In genomic region chr6:84213101-84213500, GRCm38 (mm10) we compare ENCODE assay signal across 20 mouse cellular contexts.
DNase-seq lines count a peak whose midpoint lies in the region; ATAC-seq and TF ChIP-seq lines count a peak whose summit lies in the region.
"Had no signal": no experiment of that assay in that cellular context is flagged by ENCODE, and none has a peak within 500 bp of the region (broad histone marks: within the 10 kb centered on the region; RNA-seq: fewer than 3 reads in every experiment).

No protein-coding gene starts in this region.

- TF ChIP-seq POLR2A in kidney, adult 2 months (IDR thresholded peaks at IDR 0.05; ENCODE audit: low read depth, low read length) = no peak

- no peaks in the 10 kb centered on the region for H3K36me3 ChIP-seq in embryonic facial prominence, embryonic 12.5 days
- no peaks in the 10 kb centered on the region for H3K36me3 ChIP-seq in embryonic facial prominence, embryonic 10.5 days (replicated peaks)
- H3K36me3 ChIP-seq in kidney, adult 2 months (ENCODE audit: control insufficient read depth, insufficient read depth, low read length) = no peaks in the 10 kb centered on the region
- no peaks in the 10 kb centered on the region for H3K36me3 ChIP-seq in limb, embryonic 11.5 days (ENCODE audit: control insufficient read depth, insufficient read depth, low read length)
- H3K36me3 ChIP-seq in intestine, embryonic 15.5 days = no peaks in the 10 kb centered on the region
- H3K36me3 ChIP-seq: forebrain, embryonic 10.5 days; neural tube, embryonic 12.5 days had no signal

- no peak for TF ChIP-seq CTCF in kidney, adult 2 months (conservative IDR thresholded peaks at IDR 0.05; ENCODE audit: insufficient read depth, insufficient read length, low read depth, low read length)
- no peak for TF ChIP-seq CTCF in gastrocnemius, adult 2 months (IDR thresholded peaks at IDR 0.05)

- H3K4me1 ChIP-seq in embryonic facial prominence, embryonic 12.5 days = peaks cover 16% of the 10 kb centered on the region
- H3K4me1 ChIP-seq in embryonic facial prominence, embryonic 10.5 days = peaks cover 43% of the 10 kb centered on the region
- H3K4me1 ChIP-seq in kidney, adult 2 months (ENCODE audit: control insufficient read depth, insufficient read depth, low read length) = no peaks in the 10 kb centered on the region
- H3K4me1 ChIP-seq in limb, embryonic 11.5 days (ENCODE audit: control insufficient read depth, insufficient read depth, low read length) = peaks cover 26% of the 10 kb centered on the region
- H3K4me1 ChIP-seq in intestine, embryonic 15.5 days (replicated peaks) = no peaks in the 10 kb centered on the region
- H3K4me1 ChIP-seq: neural tube, embryonic 12.5 days had no signal

- H3K4me2 ChIP-seq in embryonic facial prominence, embryonic 12.5 days (replicated peaks) = no peak overlapping the region
- no peak overlapping the region for H3K4me2 ChIP-seq in limb, embryonic 11.5 days (ENCODE audit: low read depth, severe bottlenecking)
- no peak overlapping the region for H3K4me2 ChIP-seq in intestine, embryonic 15.5 days (replicated peaks)
- H3K4me2 ChIP-seq: heart, embryonic 12.5 days; lung, embryonic 14.5 days; neural tube, embryonic 12.5 days had no signal

- H3K27ac ChIP-seq in embryonic facial prominence, embryonic 12.5 days = no peak overlapping the region
- no peak overlapping the region; the same call in 1 of the 2 replicates for H3K27ac ChIP-seq in embryonic facial prominence, embryonic 10.5 days (replicated peaks)
- no peak overlapping the region for H3K27ac ChIP-seq in kidney, adult 2 months (ENCODE audit: insufficient read depth, low read depth, low read length)
- peak overlapping the region; percentile 70 for H3K27ac ChIP-seq in gastrocnemius, adult 2 months
- H3K27ac ChIP-seq in limb, embryonic 11.5 days (replicated peaks; ENCODE audit: low read depth, low read length) = 0 out of 2 replicates have a peak overlapping the region, but pooled peaks have one; percentile 30
- no peak overlapping the region for H3K27ac ChIP-seq in intestine, embryonic 15.5 days
- H3K27ac ChIP-seq: forebrain, embryonic 10.5 days; layer of hippocampus, adult 2 months; neural tube, embryonic 12.5 days had no signal

- intact Hi-C loops in gastrocnemius, adult 2 months (cut with DNase I) = loop anchor here (5.0 kb wide), 1 partner anchor 56 kb away; no protein-coding TSS in a partner anchor

- WGBS in embryonic facial prominence, embryonic 12.5 days = 60% methylated on average over 3 of the region's 3 CpGs
- 67% methylated on average over 3 of the region's 3 CpGs for WGBS in embryonic facial prominence, embryonic 10.5 days
- 43% methylated on average over 3 of the region's 3 CpGs for WGBS in kidney, adult 2 months
- 72% methylated on average over 3 of the region's 3 CpGs for WGBS in limb, embryonic 11.5 days
- WGBS in intestine, embryonic 15.5 days = 52% methylated on average over 3 of the region's 3 CpGs

- ATAC-seq in embryonic facial prominence, embryonic 12.5 days (ENCODE audit: insufficient number of reproducible peaks, insufficient read depth, low FRiP score, low TSS enrichment) = no peak
- no peak for ATAC-seq in limb, embryonic 11.5 days (ENCODE audit: insufficient number of reproducible peaks, low FRiP score, low TSS enrichment, low read depth)
- ATAC-seq in intestine, embryonic 15.5 days = no peak
- ATAC-seq: inflammation-experienced regulatory T-cells, adult 6 months; midbrain, embryonic 16.5 days had no signal

- DNase-seq in embryonic facial prominence, embryonic 10.5 days (ENCODE audit: low spot score) = no peak
- DNase-seq in kidney, adult 2 months = peak; percentile 57
- DNase-seq in kidney, postnatal 10 days = no peak
- peak; percentile 87 for DNase-seq in gastrocnemius, adult 2 months
- DNase-seq in limb, embryonic 11.5 days (ENCODE audit: low spot score) = no peak
- DNase-seq in ovary, postnatal 14 days (ENCODE audit: low spot score) = no peak
- DNase-seq: B cell, adult 2 months; cerebellum, adult 11 months; cerebellum, postnatal 25 days; liver; lung, embryonic 14.5 days; right cerebral cortex, postnatal 25 days had no signal

- 0 out of 2 replicates have a peak overlapping the region, but pooled peaks have one; percentile 4 for H3K9ac ChIP-seq in embryonic facial prominence, embryonic 12.5 days
- no peak overlapping the region for H3K9ac ChIP-seq in limb, embryonic 11.5 days (ENCODE audit: low read length)
- H3K9ac ChIP-seq in intestine, embryonic 15.5 days = no peak overlapping the region
- H3K9ac ChIP-seq: heart, embryonic 12.5 days; lung, embryonic 14.5 days; neural tube, embryonic 12.5 days had no signal

- H3K27me3 ChIP-seq in embryonic facial prominence, embryonic 12.5 days = no peaks in the 10 kb centered on the region
- 0 out of 2 replicates have a peak, but pooled peaks cover 3% of the 10 kb centered on the region for H3K27me3 ChIP-seq in embryonic facial prominence, embryonic 10.5 days (replicated peaks; ENCODE audit: low read depth, poor library complexity, severe bottlenecking)
- no peaks in the 10 kb centered on the region for H3K27me3 ChIP-seq in kidney, adult 2 months (replicated peaks; ENCODE audit: control insufficient read depth, insufficient read depth, low read length)
- no peaks in the 10 kb centered on the region for H3K27me3 ChIP-seq in limb, embryonic 11.5 days (ENCODE audit: control insufficient read depth, insufficient read depth, low read length)
- H3K27me3 ChIP-seq in intestine, embryonic 15.5 days (replicated peaks) = no peaks in the 10 kb centered on the region
- H3K27me3 ChIP-seq: heart, embryonic 12.5 days; neural tube, embryonic 12.5 days had no signal

- H3K4me3 ChIP-seq in embryonic facial prominence, embryonic 12.5 days = no peak overlapping the region
- H3K4me3 ChIP-seq in embryonic facial prominence, embryonic 10.5 days = no peak overlapping the region
- H3K4me3 ChIP-seq in kidney, adult 2 months (ENCODE audit: insufficient read depth, low read depth, low read length) = no peak overlapping the region
- no peak overlapping the region for H3K4me3 ChIP-seq in gastrocnemius, adult 2 months
- no peak overlapping the region for H3K4me3 ChIP-seq in limb, embryonic 11.5 days (ENCODE audit: low read depth, low read length)
- no peak overlapping the region for H3K4me3 ChIP-seq in intestine, embryonic 15.5 days (replicated peaks)
- H3K4me3 ChIP-seq: forebrain, embryonic 10.5 days; heart, embryonic 12.5 days; layer of hippocampus, adult 2 months; neural tube, embryonic 12.5 days had no signal

- no peaks in the 10 kb centered on the region for H3K9me3 ChIP-seq in embryonic facial prominence, embryonic 12.5 days
- H3K9me3 ChIP-seq in embryonic facial prominence, embryonic 10.5 days = no peaks in the 10 kb centered on the region
- H3K9me3 ChIP-seq in limb, embryonic 11.5 days (ENCODE audit: control insufficient read depth, low read length) = no peaks in the 10 kb centered on the region
- H3K9me3 ChIP-seq in intestine, embryonic 15.5 days = no peaks in the 10 kb centered on the region
- H3K9me3 ChIP-seq: forebrain, embryonic 10.5 days; heart, embryonic 12.5 days; neural tube, embryonic 12.5 days had no signal

Comparison
In these comparisons a context has a peak if more than half of its experiments do, and no peak if none do; other contexts are left out.
1. DNase-seq: peak in kidney, adult 2 months (single experiment) and gastrocnemius, adult 2 months (single experiment); none in embryonic facial prominence, embryonic 10.5 days (single experiment), kidney, postnatal 10 days (single experiment), limb, embryonic 11.5 days (single experiment) and ovary, postnatal 14 days (single experiment).
2. H3K27ac ChIP-seq: peak in gastrocnemius, adult 2 months (single experiment) and limb, embryonic 11.5 days (single experiment); none in embryonic facial prominence, embryonic 12.5 days (single experiment), embryonic facial prominence, embryonic 10.5 days (single experiment), kidney, adult 2 months (single experiment) and intestine, embryonic 15.5 days (single experiment).